Mouse (Mus musculus) bone marrow macrophage, adult 2 months (primary cell): ENCODE measurements at regions not wholly inside any gene's neighbourhood (a gene's known extent, or its start where the extent isn't known, plus 50 kb on each side); places are given as distances from the start of the nearest gene placed in this dataset.

Experiments used
- CTCF ChIP-seq: IDR thresholded peaks from 2 replicates; pipeline ENCODE4 v1.5.1; 2012; ENCODE audit warnings: low read depth, mild to moderate bottlenecking, low read length, moderate library complexity
- POLR2A ChIP-seq: IDR thresholded peaks from 2 replicates; pipeline ENCODE4 v1.6.1; 2012; ENCODE audit warnings: mild to moderate bottlenecking, low read depth, low read length, borderline replicate concordance

- TF ChIP-seq POLR2A (no peak), CTCF (no peak)
Observed at GRCm38 (mm10) chr7:117099041-117099440, 281.7 kb upstream of the Xylt1 start.
